Mouse (Mus musculus): Measurements from ENCODE around the gene Slfn5.
"Not testable (repeated sequence)": the region's sequence is repeated elsewhere in the genome, so short reads cannot be mapped to it uniquely, and the experiment has no call there.

The Slfn5 gene

GRCm38 (mm10) chr11:82945636-82946035 lies 5.5 kb upstream of the Slfn5 start:
- in situ Hi-C loops (cut with MboI, MseI): no loop called here

- in situ Hi-C loops (cut with MboI, MseI): no loop called here
These were observed 3.7 kb upstream of the Slfn5 start for GRCm38 (mm10) chr11:82947457-82947856.

- in situ Hi-C loops (cut with MboI, MseI): no loop called here
These were observed 2.1 kb upstream of the Slfn5 start for GRCm38 (mm10) chr11:82949036-82949435.

GRCm38 (mm10) chr11:82951865-82952611 lies 889 bp downstream of the Slfn5 start:
- in situ Hi-C loops (cut with MboI, MseI): no loop called here

GRCm38 (mm10) chr11:82952612-82953542 lies 1.7 kb downstream of the Slfn5 start:
- in situ Hi-C loops (cut with MboI, MseI): no loop called here

- in situ Hi-C loops (cut with MboI, MseI): no loop called here
These were observed 3.5 kb downstream of the Slfn5 start for GRCm38 (mm10) chr11:82954631-82955030.

GRCm38 (mm10) chr11:82956925-82957324 lies 5.8 kb downstream of the Slfn5 start:
- in situ Hi-C loops (cut with MboI, MseI): no loop called here

GRCm38 (mm10) chr11:82959613-82960012 lies 8.5 kb downstream of the Slfn5 start:
- in situ Hi-C loops (cut with MboI, MseI): no loop called here

GRCm38 (mm10) chr11:82961743-82962142 lies 10.6 kb downstream of the Slfn5 start:
- in situ Hi-C loops (cut with MboI, MseI): no loop called here

- in situ Hi-C loops (cut with MboI, MseI): no loop called here
These were observed 11.1 kb downstream of the Slfn5 start for GRCm38 (mm10) chr11:82962215-82962614.

GRCm38 (mm10) chr11:82970712-82971589 lies 19.8 kb downstream of the Slfn5 start:
- in situ Hi-C loops (cut with MboI, MseI): no loop called here

GRCm38 (mm10) chr11:82971590-82971974 lies 20.4 kb downstream of the Slfn5 start:
- in situ Hi-C loops (cut with MboI, MseI): no loop called here

GRCm38 (mm10) chr11:82973916-82974315 lies 22.8 kb downstream of the Slfn5 start:
- in situ Hi-C loops (cut with MboI, MseI): no loop called here

- in situ Hi-C loops (cut with MboI, MseI): not testable (repeated sequence)
These were observed 31.3 kb downstream of the Slfn5 start for GRCm38 (mm10) chr11:82982409-82982808.

GRCm38 (mm10) chr11:82983193-82983592 lies 32.0 kb downstream of the Slfn5 start:
- in situ Hi-C loops (cut with MboI, MseI): no loop called here

- in situ Hi-C loops (cut with MboI, MseI): no loop called here
These were observed 36.5 kb downstream of the Slfn5 start for GRCm38 (mm10) chr11:82987621-82988020.

GRCm38 (mm10) chr11:82989357-82989756 lies 38.2 kb downstream of the Slfn5 start:
- in situ Hi-C loops (cut with MboI, MseI): no loop called here

GRCm38 (mm10) chr11:82990612-82991385 lies 39.6 kb downstream of the Slfn5 start:
- in situ Hi-C loops (cut with MboI, MseI): not testable (repeated sequence)

- in situ Hi-C loops (cut with MboI, MseI): no loop called here
These were observed 40.5 kb downstream of the Slfn5 start, which contains the start of gene Slfn9 for GRCm38 (mm10) chr11:82991469-82992166. TSS of gene Slfn9 (minus strand) at chr11:82991830.

GRCm38 (mm10) chr11:83013356-83013755 lies 62.2 kb downstream of the Slfn5 start:
- in situ Hi-C loops (cut with MboI, MseI): no loop called here
